ENCODE assay signal across 12 mouse cellular contexts in the genomic region with DNA sequence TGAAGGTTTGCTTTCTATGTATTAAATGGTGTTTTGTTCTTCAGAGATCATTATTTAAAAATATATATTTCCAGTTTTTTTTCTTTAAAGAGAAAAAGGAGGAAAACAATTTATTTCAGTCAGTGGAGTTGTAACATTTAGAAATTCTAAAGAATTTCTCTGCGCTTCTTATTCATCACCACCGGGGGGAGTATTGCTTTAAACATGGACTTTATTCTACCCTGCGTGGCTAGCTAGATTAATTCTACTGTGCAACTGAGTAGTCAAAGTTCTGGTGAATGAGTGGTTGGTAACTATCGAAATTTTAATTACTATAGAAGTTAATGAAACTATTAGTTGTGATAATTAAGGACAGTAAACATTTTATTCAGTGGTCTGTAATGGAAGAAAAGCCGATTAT. TPM values are rescaled to one million over a fixed set of nuclear protein-coding genes. Genes with fewer than 3 reads are reported as not detected.
DNase-seq lines count a peak whose midpoint lies in the region; ATAC-seq and TF ChIP-seq lines count a peak whose summit lies in the region.
"Had no signal": no experiment of that assay in that cellular context is flagged by ENCODE, and none has a peak within 500 bp of the region (broad histone marks: within the 10 kb centered on the region; RNA-seq: fewer than 3 reads in every experiment).

No protein-coding gene starts in this region.

- 27% methylated on average over 5 of the region's 5 CpGs for WGBS in hindbrain, embryonic 14.5 days
- WGBS in hindbrain, embryonic 10.5 days, result 28% methylated on average over 5 of the region's 5 CpGs
- WGBS in intestine, embryonic 16.5 days, result 24% methylated on average over 5 of the region's 5 CpGs

- CTCF ChIA-PET in Patski (lab: Charles Lee), result interaction anchor here (0.9 kb wide), 1 partner anchor 125 kb away, joined by 5 read pairs; no protein-coding TSS in a partner anchor

- H3K36me3 ChIP-seq in hindbrain, embryonic 14.5 days (replicated peaks; ENCODE audit: control insufficient read depth, insufficient read depth), result no peaks in the 10 kb centered on the region
- no peaks in the 10 kb centered on the region for H3K36me3 ChIP-seq in hindbrain, embryonic 10.5 days
- H3K36me3 ChIP-seq in intestine, embryonic 16.5 days (ENCODE audit: control insufficient read depth, insufficient read depth, low read length), result no peaks in the 10 kb centered on the region

- peak; percentile 64 for DNase-seq in hindbrain, embryonic 14.5 days (ENCODE audit: low spot score)
- DNase-seq in hindbrain, embryonic 10.5 days (ENCODE audit: low spot score), result no peak
- DNase-seq in A20 (ENCODE audit: low read depth, low spot score) (peak; percentile 20), Patski (ENCODE audit: low read depth, low spot score) (no peak)
- DNase-seq in forelimb bud, embryonic 11.5 days (ENCODE audit: low read depth, low spot score), result peak; percentile 16
- DNase-seq in yolk sac, embryonic 10.5 days (ENCODE audit: low spot score), result no peak
- DNase-seq: cerebellum, adult 9-10 months; right cerebral cortex, postnatal 4 days; thymus, postnatal 4 days had no signal

- H3K9me3 ChIP-seq in hindbrain, embryonic 14.5 days (ENCODE audit: control insufficient read depth, low read length), result no peaks in the 10 kb centered on the region
- no peaks in the 10 kb centered on the region for H3K9me3 ChIP-seq in hindbrain, embryonic 10.5 days
- no peaks in the 10 kb centered on the region for H3K9me3 ChIP-seq in intestine, embryonic 16.5 days (ENCODE audit: control insufficient read depth, low read length)

- POLR2A ChIA-PET in Patski (lab: Charles Lee), result no interaction called here

- H3K27me3 ChIP-seq in hindbrain, embryonic 14.5 days (ENCODE audit: control insufficient read depth, insufficient read depth, low read length), result no peaks in the 10 kb centered on the region
- no peaks in the 10 kb centered on the region for H3K27me3 ChIP-seq in hindbrain, embryonic 10.5 days (ENCODE audit: insufficient read depth, poor library complexity, severe bottlenecking)
- H3K27me3 ChIP-seq in Patski, result no peaks in the 10 kb centered on the region
- H3K27me3 ChIP-seq in intestine, embryonic 16.5 days (replicated peaks; ENCODE audit: control insufficient read depth, insufficient read depth, low read length), result no peaks in the 10 kb centered on the region

- ATAC-seq in hindbrain, embryonic 14.5 days (ENCODE audit: low FRiP score), result no peak
- ATAC-seq in Patski, result no peak
- ATAC-seq in intestine, embryonic 16.5 days, result no peak
- no peak for ATAC-seq in megakaryocyte, adult 5-6 weeks (ENCODE audit: poor library complexity, severe bottlenecking)
- ATAC-seq: inflammation-experienced regulatory T-cells, adult 6 months had no signal

- H3K27ac ChIP-seq in hindbrain, embryonic 14.5 days, result no peak overlapping the region
- H3K27ac ChIP-seq in hindbrain, embryonic 10.5 days, result no peak overlapping the region
- H3K27ac ChIP-seq in intestine, embryonic 16.5 days (ENCODE audit: low read length), result no peak overlapping the region

- H3K4me3 ChIP-seq in hindbrain, embryonic 14.5 days (replicated peaks; ENCODE audit: low read length), result no peak overlapping the region
- no peak overlapping the region for H3K4me3 ChIP-seq in hindbrain, embryonic 10.5 days
- no peak overlapping the region for H3K4me3 ChIP-seq in intestine, embryonic 16.5 days (ENCODE audit: low read length)

- TF ChIP-seq CTCF in Patski (IDR thresholded peaks at IDR 0.05), result peak; percentile 49

- no peak overlapping the region for H3K9ac ChIP-seq in hindbrain, embryonic 14.5 days
- H3K9ac ChIP-seq in intestine, embryonic 16.5 days (ENCODE audit: low read depth, low read length), result no peak overlapping the region

- no peak overlapping the region for H3K4me2 ChIP-seq in hindbrain, embryonic 14.5 days (replicated peaks)
- no peak overlapping the region for H3K4me2 ChIP-seq in intestine, embryonic 16.5 days (ENCODE audit: low read depth, low read length)

- in situ Hi-C loops in Patski (cut with MboI; ENCODE audit: low pct_unique_long_range_greater_than_20kb), result loop anchor here (25.0 kb wide), 2 partner anchors 481 to 1181 kb away; a partner anchor contains a TSS

- H3K4me1 ChIP-seq in hindbrain, embryonic 14.5 days (replicated peaks; ENCODE audit: control insufficient read depth, insufficient read depth, low read length), result no peaks in the 10 kb centered on the region
- H3K4me1 ChIP-seq in hindbrain, embryonic 10.5 days (replicated peaks), result no peaks in the 10 kb centered on the region
- no peaks in the 10 kb centered on the region for H3K4me1 ChIP-seq in intestine, embryonic 16.5 days (ENCODE audit: control insufficient read depth, insufficient read depth, low read length)

RNA-seq across cellular contexts. Expression of a gene that starts 51.5 kb away (rescaled TPM):
- 47.5 and 51.0 TPM in 2 replicates for polyA plus RNA-seq in hindbrain, embryonic 14.5 days (2014; fragmentation: Nextera tagmentation; extraction: Ambion mirVana)
- polyA plus RNA-seq in hindbrain, embryonic 10.5 days (2016; fragmentation: Nextera tagmentation; extraction: Ambion mirVana), result 51.8 and 66.5 TPM in 2 replicates
- polyA plus RNA-seq in Patski (2021), result 16.5 TPM
- 46.5 and 48.2 TPM in 2 replicates for polyA plus RNA-seq in intestine, embryonic 16.5 days (2015; fragmentation: Nextera tagmentation; extraction: Ambion mirVana)
- total RNA-seq in megakaryocyte, adult 5-6 weeks (2015), result 22.9 and 23.2 TPM in 2 replicates
- 30.4 and 31.6 TPM in 2 replicates for total RNA-seq in megakaryocyte, adult 5-6 weeks (2017)

Comparison
In these comparisons a context has a peak if more than half of its experiments do, and no peak if none do; other contexts are left out.
1. DNase-seq: peak in hindbrain, embryonic 14.5 days (single experiment), A20 (single experiment) and forelimb bud, embryonic 11.5 days (single experiment); none in hindbrain, embryonic 10.5 days (single experiment), Patski (single experiment) and yolk sac, embryonic 10.5 days (single experiment).